Mouse (Mus musculus) frontal cortex, postnatal 36 days (tissue): ENCODE data around the gene Col6a2.

ENCODE experiments used
- DNase-seq, 2 experiments: peaks; one replicate each; pipeline ENCODE4 v3.0.0; 2022; ENCODE audit warnings: low spot score in 2 of 2

Col6a2 gene

DNA sequence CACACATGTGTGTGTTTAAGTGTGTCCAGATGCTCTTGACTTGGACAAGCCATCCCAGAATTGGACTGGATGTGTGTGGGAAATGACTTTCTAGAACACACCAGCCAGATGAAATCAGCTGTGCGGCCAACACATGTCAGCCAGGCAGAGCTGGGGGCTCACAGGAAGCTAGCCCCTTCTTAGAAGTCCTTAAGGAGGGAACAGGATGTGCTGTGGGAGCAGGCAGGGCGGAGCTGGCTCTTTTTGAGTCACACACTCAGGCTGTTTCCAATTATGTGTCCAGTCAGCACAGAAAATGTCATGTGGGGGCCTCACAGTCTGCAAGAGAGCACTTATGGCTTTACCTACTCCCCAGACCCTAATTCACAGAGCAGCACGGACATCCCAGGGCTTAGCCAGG is 12.6 kb upstream of the Col6a2 start:
- no peak for DNase-seq

DNA sequence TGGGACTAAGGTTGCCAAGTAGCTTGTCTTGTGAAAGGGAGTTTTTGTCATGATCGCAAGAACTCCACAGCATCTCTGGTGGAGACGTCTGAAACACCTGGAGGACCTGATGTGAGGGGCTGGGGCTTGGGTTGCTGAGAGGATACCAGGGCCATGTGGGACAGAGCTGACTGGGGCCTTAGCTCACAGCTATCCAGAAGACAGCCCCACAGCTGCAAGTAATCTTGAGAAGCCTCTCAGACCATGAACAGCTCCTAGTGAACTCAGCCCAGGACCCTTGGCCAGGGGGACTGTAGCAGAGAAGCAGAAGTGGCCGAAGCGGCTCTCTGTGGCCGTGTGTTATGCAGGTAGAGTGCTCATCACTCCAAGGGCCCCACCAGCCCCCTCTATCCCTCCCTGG is 11.2 kb upstream of the Col6a2 start:
- DNase-seq: no peak

DNA sequence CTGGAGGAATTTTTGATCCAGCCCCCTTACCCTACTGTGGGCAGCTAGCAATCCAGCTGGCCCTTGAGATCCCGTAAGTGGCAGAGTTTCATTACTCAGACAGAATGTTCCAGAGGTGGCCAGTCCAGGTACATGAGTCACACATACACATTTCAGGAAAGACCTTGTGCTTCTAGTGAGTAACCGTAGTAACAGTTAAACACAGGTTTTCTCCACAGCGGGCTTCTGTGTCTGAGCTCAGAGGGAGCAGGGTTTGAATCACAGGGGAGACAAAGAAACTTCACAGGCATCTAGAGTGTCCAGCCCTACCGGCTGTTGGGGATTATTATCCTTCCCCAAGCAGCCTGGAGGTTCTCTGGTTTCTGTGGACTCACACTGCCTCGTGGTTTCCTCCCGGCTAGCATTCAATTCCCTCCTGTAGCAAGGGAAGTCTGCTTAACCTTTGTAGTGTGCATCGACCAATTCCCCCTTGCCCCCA is 10.7 kb upstream of the Col6a2 start:
- DNase-seq: no peak

- peak; percentile 44 to 60 for DNase-seq
Observed at GRCm38 (mm10) chr10:76632630-76633029, 9.2 kb upstream of the Col6a2 start.

DNA sequence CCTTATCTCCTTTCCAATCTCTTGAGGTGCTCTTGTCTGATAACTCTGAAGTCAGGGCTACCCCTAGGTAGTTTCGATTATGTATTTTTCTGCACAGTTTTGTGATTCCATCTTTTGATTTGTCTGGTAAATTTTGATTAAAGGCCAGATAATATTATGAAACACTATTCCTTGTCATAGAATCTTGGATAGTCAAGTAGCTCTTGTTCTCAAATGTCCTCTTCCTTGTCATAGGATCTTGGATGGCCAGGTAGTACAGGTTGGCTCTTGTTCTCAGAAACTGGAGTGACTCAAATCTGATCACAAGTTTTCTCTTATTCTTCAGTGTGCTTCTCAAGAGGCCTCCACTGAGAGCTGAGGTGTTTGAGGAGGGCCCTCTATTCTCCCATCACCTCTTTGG is 7.2 kb upstream of the Col6a2 start:
- DNase-seq: no peak

DNA sequence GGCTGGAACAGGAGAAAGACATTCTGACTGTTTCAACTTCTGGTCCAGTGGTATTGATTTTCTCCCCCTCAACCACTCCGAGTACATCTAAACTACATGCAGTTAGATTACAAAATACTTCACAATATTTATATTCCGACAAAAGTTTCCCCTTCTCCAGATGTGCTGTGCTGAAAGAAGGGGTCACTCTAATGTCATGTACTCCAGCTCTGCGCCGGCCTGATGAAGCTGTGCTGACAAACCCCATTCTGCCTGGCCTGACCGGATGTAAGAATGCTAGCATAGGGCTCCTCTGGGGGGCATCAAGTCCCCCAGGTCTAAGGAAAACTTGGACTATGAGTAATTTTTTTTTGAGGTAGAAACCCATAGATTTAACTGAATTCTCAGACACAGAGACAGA is 4.3 kb upstream of the Col6a2 start:
- DNase-seq: no peak

DNA sequence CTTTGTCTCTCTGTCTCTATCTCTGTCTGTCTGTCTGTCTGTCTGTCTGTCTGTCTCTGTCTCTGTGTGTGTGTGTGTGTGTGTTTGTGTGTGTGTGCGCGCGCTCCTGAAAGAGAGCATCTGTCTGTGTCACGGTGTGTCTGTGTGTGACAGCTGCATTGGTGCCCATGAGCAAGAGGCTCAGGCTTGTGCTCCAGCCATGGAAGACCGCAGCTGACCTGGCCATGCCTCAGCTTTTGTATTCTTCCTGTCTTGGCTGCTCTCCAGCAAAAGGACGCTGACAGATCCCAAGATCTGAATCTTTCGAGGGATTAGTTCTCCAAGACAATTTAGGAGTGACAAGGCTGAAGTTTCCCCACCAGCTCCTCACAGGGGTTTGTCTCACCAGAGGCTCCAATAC is 1.5 kb upstream of the Col6a2 start:
- DNase-seq: no peak

DNA sequence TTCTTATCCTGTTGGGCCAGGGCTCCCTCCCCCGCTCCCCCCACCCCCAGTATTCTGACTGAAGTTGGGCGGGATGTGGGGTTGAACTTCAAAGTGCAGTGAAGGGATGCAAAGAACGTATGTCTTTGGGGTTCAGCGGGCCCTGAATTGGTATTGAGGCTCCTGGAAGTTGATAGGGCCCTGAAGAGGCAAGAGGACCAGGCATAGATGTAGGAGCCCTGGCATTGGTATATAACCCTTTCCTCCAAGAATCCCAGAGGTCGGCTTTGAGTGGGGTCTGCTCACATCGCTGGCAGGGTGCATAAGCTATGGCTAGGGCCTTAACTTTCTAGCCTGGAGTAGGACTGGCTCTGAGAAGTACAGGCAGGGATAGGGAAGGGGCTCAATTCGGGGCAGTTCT is 304 bp upstream of the Col6a2 start:
- no peak for DNase-seq

GRCm38 (mm10) chr10:76622411-76622810 is 1.0 kb downstream of the Col6a2 start:
- DNase-seq: no peak

- DNase-seq: no peak
Observed at GRCm38 (mm10) chr10:76612473-76612872, 11.0 kb downstream of the Col6a2 start.

DNA sequence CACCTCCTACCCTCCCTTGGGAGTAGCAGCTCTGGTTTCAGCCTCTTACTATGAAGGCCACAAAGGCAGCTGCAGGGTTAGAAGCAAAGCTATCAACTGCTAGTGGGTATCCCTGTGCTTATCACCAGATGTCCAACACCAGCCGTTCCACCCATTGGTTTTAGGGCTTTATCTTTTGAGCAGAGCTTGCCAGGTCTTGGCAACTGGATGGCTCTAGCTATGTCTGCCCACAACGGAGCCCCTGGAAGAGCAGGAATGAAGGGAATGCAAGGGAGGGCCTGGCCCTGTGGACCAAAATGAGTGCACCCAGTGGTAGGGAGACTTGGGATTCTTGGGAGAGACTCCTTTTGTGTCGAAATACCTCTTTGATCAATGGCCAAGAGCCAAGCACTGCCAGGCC is 20.7 kb downstream of the Col6a2 start:
- DNase-seq: no peak

- DNase-seq: no peak
Observed at GRCm38 (mm10) chr10:76596338-76596737, 27.1 kb downstream of the Col6a2 start.

GRCm38 (mm10) chr10:76590197-76590596 is 33.2 kb downstream of the Col6a2 start:
- DNase-seq: no peak

- no peak for DNase-seq
Observed at GRCm38 (mm10) chr10:76586190-76586589, 37.2 kb downstream of the Col6a2 start.

DNA sequence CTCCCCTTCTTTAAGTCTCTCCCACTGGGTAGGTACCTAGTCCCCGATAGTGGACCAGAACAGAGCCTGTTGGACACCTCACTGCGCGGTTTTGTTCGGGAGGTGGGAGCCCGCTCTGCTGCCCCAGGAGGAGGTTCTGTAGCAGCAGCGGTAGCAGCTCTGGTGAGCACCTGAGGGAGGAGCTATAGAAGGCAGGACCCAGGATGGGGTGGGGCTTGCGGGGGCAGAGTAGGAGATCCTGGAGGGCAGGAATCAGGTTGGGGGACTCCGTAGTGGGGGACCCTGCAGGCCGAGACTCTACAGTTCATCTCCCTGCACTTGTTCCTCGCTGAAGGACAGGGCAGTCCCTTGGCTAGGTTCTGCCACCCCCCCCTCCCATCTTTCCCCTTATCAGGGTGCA is 39.3 kb downstream of the Col6a2 start:
- no peak for DNase-seq

DNA sequence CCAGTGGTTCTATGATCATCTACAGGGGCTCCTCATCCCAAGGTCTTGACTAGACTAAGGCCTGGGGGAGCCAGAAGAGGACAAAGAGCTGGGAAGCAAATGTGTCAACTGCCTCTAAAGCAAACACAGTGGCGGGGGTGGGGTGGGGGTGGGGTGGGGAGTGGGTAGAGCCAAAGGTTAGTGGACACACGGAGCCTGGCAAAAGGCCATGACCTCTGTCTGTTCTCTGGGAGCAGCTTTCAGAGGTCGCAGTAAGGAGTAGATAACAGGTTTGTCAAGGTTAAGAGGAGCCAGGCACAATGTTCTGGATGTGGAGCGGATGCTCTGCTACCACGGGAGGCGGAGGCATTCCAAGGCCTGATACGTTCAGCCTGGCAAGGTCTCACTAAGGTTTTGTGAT is 46.5 kb downstream of the Col6a2 start:
- no peak for DNase-seq

- DNase-seq: no peak
Observed at GRCm38 (mm10) chr10:76575374-76575773, 48.1 kb downstream of the Col6a2 start, which contains the start of gene Ftcd. Ftcd (plus strand) TSS chr10:76575648.

- no peak for DNase-seq
Observed at GRCm38 (mm10) chr10:76572151-76572550, 51.3 kb downstream of the Col6a2 start.

GRCm38 (mm10) chr10:76571070-76571469 is 52.4 kb downstream of the Col6a2 start:
- no peak for DNase-seq

- no peak for DNase-seq
Observed at GRCm38 (mm10) chr10:76569996-76570685, 53.3 kb downstream of the Col6a2 start.

- DNase-seq: no peak
Observed at GRCm38 (mm10) chr10:76561972-76562371, 61.5 kb downstream of the Col6a2 start, which contains the start of gene Spatc1l. Spatc1l (plus strand) TSS chr10:76562272.

- DNase-seq: no peak
Observed at GRCm38 (mm10) chr10:76554061-76554460, 69.4 kb downstream of the Col6a2 start.

DNA sequence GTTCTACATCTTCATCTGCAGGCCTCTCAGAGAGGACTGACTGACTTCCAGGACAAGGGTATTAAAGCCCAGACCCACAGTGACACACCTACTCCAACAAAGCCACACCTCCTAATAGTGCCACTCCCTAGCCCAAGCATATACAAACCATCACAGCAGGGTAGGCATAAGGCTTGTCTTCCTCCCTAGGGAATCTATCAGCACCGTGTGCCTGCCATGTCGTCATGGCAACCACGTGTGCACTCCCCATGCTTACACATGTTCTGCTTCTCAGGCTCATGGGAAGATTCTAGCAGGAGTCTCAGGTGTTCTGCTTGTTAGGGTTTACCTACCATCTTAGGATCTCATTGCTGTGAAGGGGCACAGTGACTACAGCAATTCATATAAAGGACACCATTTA is 71.9 kb downstream of the Col6a2 start:
- no peak for DNase-seq

DNA sequence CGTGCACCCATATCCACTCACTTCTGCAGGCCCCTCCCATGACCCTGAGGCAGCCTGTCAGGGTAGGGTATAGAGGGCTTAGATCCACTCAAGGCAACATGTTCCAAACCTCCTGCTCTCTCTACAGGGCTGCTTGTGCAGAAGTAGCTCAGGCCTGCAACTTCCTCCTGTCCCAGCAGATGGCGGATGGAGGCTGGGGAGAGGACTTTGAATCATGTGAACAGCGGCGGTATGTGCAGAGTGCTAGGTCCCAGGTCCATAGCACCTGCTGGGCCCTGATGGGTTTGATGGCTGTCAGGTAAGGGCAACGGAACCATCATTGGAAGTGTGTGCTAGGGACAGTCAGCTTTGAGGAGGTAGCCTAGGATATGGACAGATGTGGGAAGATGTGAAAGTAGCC is 73.0 kb downstream of the Col6a2 start:
- DNase-seq: no peak
